ENCODE assay signal across 12 mouse cellular contexts in the genomic region with DNA sequence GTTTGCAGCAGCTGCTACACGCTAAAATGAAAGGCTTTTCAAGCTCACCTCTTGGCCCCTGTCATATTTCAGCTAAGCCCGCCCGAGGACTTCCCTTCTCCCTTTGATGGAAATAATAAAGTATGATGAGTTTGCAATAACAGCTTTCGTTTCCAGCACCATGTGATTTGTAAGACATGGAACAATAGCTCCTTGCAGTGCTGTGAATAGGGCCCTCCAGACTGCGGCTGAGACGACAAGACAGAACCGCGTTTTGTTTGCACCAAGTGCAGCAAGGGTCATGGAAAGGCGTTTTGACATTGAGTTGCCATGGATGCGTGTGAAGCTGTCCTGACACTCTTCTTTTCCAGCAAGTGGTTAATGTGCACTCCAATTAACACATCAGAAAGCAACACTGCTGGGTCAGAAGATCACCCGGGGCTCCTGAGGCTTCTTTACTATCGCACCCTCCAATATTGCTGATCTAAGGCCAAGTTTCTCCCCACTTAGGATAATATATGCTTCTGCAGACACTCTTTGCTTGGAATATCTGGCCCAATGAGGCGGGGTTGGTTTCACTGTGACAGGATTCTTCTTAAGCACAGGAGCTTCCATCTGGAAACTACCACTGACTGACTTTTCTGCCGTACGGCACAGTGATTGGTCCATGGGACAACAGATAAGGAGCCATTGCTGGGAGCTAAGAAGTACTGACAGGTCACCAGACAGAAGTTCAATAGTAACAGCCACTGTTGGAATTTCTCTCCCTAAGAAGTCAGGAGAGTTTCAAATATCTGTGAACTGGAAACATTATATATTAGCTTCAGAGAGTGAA.
DNase-seq lines count a peak whose midpoint lies in the region; ATAC-seq and TF ChIP-seq lines count a peak whose summit lies in the region.
"Had no signal": no experiment of that assay in that cellular context is flagged by ENCODE, and none has a peak within 500 bp of the region (broad histone marks: within the 10 kb centered on the region; RNA-seq: fewer than 3 reads in every experiment).

No protein-coding gene starts in this region.

- H3K9ac ChIP-seq in lung, embryonic 15.5 days: no peak overlapping the region
- no peak overlapping the region for H3K9ac ChIP-seq in hindbrain, embryonic 12.5 days
- no peak overlapping the region for H3K9ac ChIP-seq in heart, adult 2 months (ENCODE audit: low read depth, low read length)
- H3K9ac ChIP-seq: intestine, embryonic 15.5 days; limb, embryonic 12.5 days had no signal

- peak; percentile 75; the same call in 1 of the 2 replicates for ATAC-seq in lung, embryonic 15.5 days (ENCODE audit: borderline replicate concordance, extremely low read depth, low FRiP score, low TSS enrichment)
- peak; percentile 89 for ATAC-seq in hindbrain, embryonic 12.5 days (ENCODE audit: low FRiP score)
- ATAC-seq: intestine, embryonic 15.5 days had no signal

- no peak for TF ChIP-seq EP300 in heart, adult 2 months (IDR thresholded peaks at IDR 0.05; ENCODE audit: insufficient read depth, low read depth, low read length)

- TF ChIP-seq POLR2A in lung, adult 2 months (IDR thresholded peaks at IDR 0.05; ENCODE audit: borderline replicate concordance, extremely low read depth, low read depth, low read length): no peak
- no peak for TF ChIP-seq POLR2A in heart, adult 2 months (IDR thresholded peaks at IDR 0.05; ENCODE audit: insufficient read depth, low read depth, low read length)

- intact Hi-C loops in heart, adult 2 months (cut with DNase I): no loop called here
- intact Hi-C loops in gastrocnemius, postnatal 36 days (cut with DNase I): no loop called here

- H3K79me2 ChIP-seq in heart, adult 2 months (replicated peaks; ENCODE audit: control insufficient read depth, insufficient read depth, low read length): no peaks in the 10 kb centered on the region

- no peak for TF ChIP-seq CTCF in lung, adult 2 months (IDR thresholded peaks at IDR 0.05; ENCODE audit: insufficient read depth, low read length)
- TF ChIP-seq CTCF in heart, adult 2 months (IDR thresholded peaks at IDR 0.05): no peak

- WGBS in lung, embryonic 15.5 days: 25% methylated on average over 15 of the region's 15 CpGs
- 59% methylated on average over 15 of the region's 15 CpGs for WGBS in lung, adult 2 months
- 24% methylated on average over 15 of the region's 15 CpGs for WGBS in hindbrain, embryonic 12.5 days
- 61% methylated on average over 15 of the region's 15 CpGs for WGBS in midbrain, embryonic 10.5 days
- WGBS in heart, adult 2 months: 83% methylated on average over 15 of the region's 15 CpGs

- H3K4me1 ChIP-seq in lung, embryonic 15.5 days: peaks cover 8% of the 10 kb centered on the region
- no peaks in the 10 kb centered on the region for H3K4me1 ChIP-seq in lung, adult 2 months (ENCODE audit: control insufficient read depth, insufficient read depth, low read length)
- peaks cover 10% of the 10 kb centered on the region for H3K4me1 ChIP-seq in hindbrain, embryonic 12.5 days
- H3K4me1 ChIP-seq in midbrain, embryonic 10.5 days: peaks cover 15% of the 10 kb centered on the region
- no peaks in the 10 kb centered on the region for H3K4me1 ChIP-seq in heart, adult 2 months (ENCODE audit: control insufficient read depth, insufficient read depth, low read length)
- H3K4me1 ChIP-seq: intestine, embryonic 15.5 days; limb, embryonic 12.5 days had no signal

- H3K4me2 ChIP-seq in lung, embryonic 15.5 days: 0 out of 2 replicates have a peak overlapping the region, but pooled peaks have one; percentile 8
- H3K4me2 ChIP-seq in hindbrain, embryonic 12.5 days (replicated peaks): no peak overlapping the region
- H3K4me2 ChIP-seq: intestine, embryonic 15.5 days; limb, embryonic 12.5 days had no signal

- DNase-seq in lung, adult 2 months: no peak
- peak; percentile 41 for DNase-seq in midbrain, embryonic 10.5 days (ENCODE audit: low spot score)
- DNase-seq in heart, adult 2 months: no peak
- no peak for DNase-seq in thymus, postnatal 36 days
- DNase-seq in gastrocnemius, postnatal 36 days: no peak
- no peak for DNase-seq in right cerebral cortex, adult 18-20 months
- DNase-seq: cerebellum, postnatal 25 days; thymus, postnatal 14 days had no signal

- 0 out of 2 replicates have a peak overlapping the region, but pooled peaks have one; percentile 5 for H3K27ac ChIP-seq in lung, embryonic 15.5 days
- H3K27ac ChIP-seq in hindbrain, embryonic 12.5 days: peak overlapping the region; percentile 44; the same call in 1 of the 2 replicates
- peak overlapping the region; percentile 33 for H3K27ac ChIP-seq in midbrain, embryonic 10.5 days (replicated peaks)
- H3K27ac ChIP-seq in heart, adult 2 months: no peak overlapping the region
- H3K27ac ChIP-seq: intestine, embryonic 15.5 days; limb, embryonic 12.5 days had no signal

- H3K27me3 ChIP-seq in lung, embryonic 15.5 days: no peaks in the 10 kb centered on the region
- no peaks in the 10 kb centered on the region for H3K27me3 ChIP-seq in hindbrain, embryonic 12.5 days
- H3K27me3 ChIP-seq in midbrain, embryonic 10.5 days (ENCODE audit: low read depth, poor library complexity, severe bottlenecking): no peaks in the 10 kb centered on the region
- no peaks in the 10 kb centered on the region for H3K27me3 ChIP-seq in heart, adult 2 months (ENCODE audit: control insufficient read depth, insufficient read depth, low read length)
- H3K27me3 ChIP-seq: intestine, embryonic 15.5 days; limb, embryonic 12.5 days had no signal

- no peak overlapping the region for H3K4me3 ChIP-seq in lung, embryonic 15.5 days
- no peak overlapping the region for H3K4me3 ChIP-seq in lung, adult 2 months (replicated peaks; ENCODE audit: extremely low read depth, low read depth, low read length)
- H3K4me3 ChIP-seq in hindbrain, embryonic 12.5 days: no peak overlapping the region
- no peak overlapping the region for H3K4me3 ChIP-seq in midbrain, embryonic 10.5 days
- no peak overlapping the region for H3K4me3 ChIP-seq in heart, adult 2 months
- H3K4me3 ChIP-seq: intestine, embryonic 15.5 days; limb, embryonic 12.5 days had no signal

- no peaks in the 10 kb centered on the region for H3K9me3 ChIP-seq in lung, embryonic 15.5 days
- H3K9me3 ChIP-seq in hindbrain, embryonic 12.5 days (replicated peaks): no peaks in the 10 kb centered on the region
- no peaks in the 10 kb centered on the region for H3K9me3 ChIP-seq in midbrain, embryonic 10.5 days (replicated peaks)
- H3K9me3 ChIP-seq: intestine, embryonic 15.5 days; limb, embryonic 12.5 days had no signal

- no peaks in the 10 kb centered on the region for H3K36me3 ChIP-seq in lung, embryonic 15.5 days
- no peaks in the 10 kb centered on the region for H3K36me3 ChIP-seq in hindbrain, embryonic 12.5 days
- no peaks in the 10 kb centered on the region for H3K36me3 ChIP-seq in midbrain, embryonic 10.5 days
- H3K36me3 ChIP-seq in heart, adult 2 months (ENCODE audit: control insufficient read depth, insufficient read depth, low read length): no peaks in the 10 kb centered on the region
- H3K36me3 ChIP-seq: intestine, embryonic 15.5 days; limb, embryonic 12.5 days had no signal
